36 mouse cellular contexts compared by ENCODE assay signal in genomic region chr3:55452464-55452863, GRCm38 (mm10). TPM values are rescaled to one million over a fixed set of nuclear protein-coding genes. Genes with fewer than 3 reads are reported as not detected.
DNase-seq lines count a peak whose midpoint lies in the region; ATAC-seq and TF ChIP-seq lines count a peak whose summit lies in the region.
"Had no signal": no experiment of that assay in that cellular context is flagged by ENCODE, and none has a peak within 500 bp of the region (broad histone marks: within the 10 kb centered on the region; RNA-seq: fewer than 3 reads in every experiment).

No protein-coding gene starts in this region.

- no peak for TF ChIP-seq CTCF in left cerebral cortex, adult 2 months (IDR thresholded peaks at IDR 0.05)
- TF ChIP-seq CTCF in lung, postnatal 0 days (IDR thresholded peaks at IDR 0.05): no peak
- no peak for TF ChIP-seq CTCF in hindbrain, postnatal 0 days (IDR thresholded peaks at IDR 0.05; ENCODE audit: low read depth)

- no peaks in the 10 kb centered on the region for H3K36me3 ChIP-seq in lung, postnatal 0 days (ENCODE audit: insufficient read depth, low read length)
- H3K36me3 ChIP-seq in heart, embryonic 11.5 days (ENCODE audit: control insufficient read depth, insufficient read depth, low read length): no peaks in the 10 kb centered on the region
- H3K36me3 ChIP-seq in hindbrain, postnatal 0 days (ENCODE audit: insufficient read depth, low read length): peaks cover 4% of the 10 kb centered on the region; the same call in 1 of the 2 replicates
- H3K36me3 ChIP-seq: embryonic facial prominence, embryonic 10.5 days; embryonic facial prominence, embryonic 13.5 days; forebrain, embryonic 15.5 days; G1E; heart, embryonic 13.5 days had no signal

- intact Hi-C loops in left cerebral cortex, adult 2 months (cut with DNase I): no loop called here

- TF ChIP-seq EP300 in lung, postnatal 0 days (IDR thresholded peaks at IDR 0.05): peak; percentile 75; the same call in 1 of the 2 replicates

- DNase-seq in left cerebral cortex, adult 2 months (ENCODE audit: extremely low spot score in 1 of 2, low spot score in 2 of 2): no peak
- DNase-seq in left cerebral cortex, adult 8-10 months (ENCODE audit: low spot score in 2 of 2): no peak
- DNase-seq in lung, postnatal 0 days (ENCODE audit: low spot score): peak; percentile 82
- DNase-seq in lung, postnatal 25 days (ENCODE audit: low spot score): peak; percentile 63
- DNase-seq in hindbrain, postnatal 0 days (ENCODE audit: low spot score): no peak
- DNase-seq in spleen, postnatal 14 days (ENCODE audit: low spot score in 2 of 2): no peak
- DNase-seq: adrenal gland, adult 2 months; adrenal gland, postnatal 14 days; B cell, adult 2 months; cerebellum, adult 11-12 months; cerebellum, adult 8-10 months; cerebellum, postnatal 10 days; cerebellum, postnatal 36 days; embryo, embryonic 11 days; gastrocnemius, adult 2 months; gastrocnemius, postnatal 25 days; heart, adult 18-20 months; heart, postnatal 14 days; heart, postnatal 4 days had no signal

- no peaks in the 10 kb centered on the region for H3K27me3 ChIP-seq in lung, postnatal 0 days (replicated peaks; ENCODE audit: insufficient read depth, low read length)
- H3K27me3 ChIP-seq in heart, embryonic 11.5 days (ENCODE audit: control insufficient read depth, insufficient read depth, low read length): no peaks in the 10 kb centered on the region
- H3K27me3 ChIP-seq in hindbrain, postnatal 0 days (ENCODE audit: insufficient read depth, low read length): no peaks in the 10 kb centered on the region
- H3K27me3 ChIP-seq: CH12.LX; embryonic facial prominence, embryonic 13.5 days; forebrain, embryonic 12.5 days; forebrain, embryonic 15.5 days; heart, embryonic 13.5 days; Patski had no signal

- H3K9me3 ChIP-seq in lung, postnatal 0 days (ENCODE audit: low read length): no peaks in the 10 kb centered on the region
- H3K9me3 ChIP-seq in heart, embryonic 11.5 days (replicated peaks; ENCODE audit: control insufficient read depth, low read length): no peaks in the 10 kb centered on the region
- no peaks in the 10 kb centered on the region for H3K9me3 ChIP-seq in hindbrain, postnatal 0 days (ENCODE audit: low read length)
- H3K9me3 ChIP-seq: embryonic facial prominence, embryonic 10.5 days; embryonic facial prominence, embryonic 13.5 days; forebrain, embryonic 12.5 days; forebrain, embryonic 15.5 days; heart, embryonic 13.5 days had no signal

- H3K4me1 ChIP-seq in lung, postnatal 0 days (ENCODE audit: insufficient read depth, low read depth, low read length): no peaks in the 10 kb centered on the region
- no peaks in the 10 kb centered on the region for H3K4me1 ChIP-seq in heart, embryonic 11.5 days (ENCODE audit: control insufficient read depth, insufficient read depth, low read length)
- 0 out of 2 replicates have a peak, but pooled peaks cover 5% of the 10 kb centered on the region for H3K4me1 ChIP-seq in hindbrain, postnatal 0 days (ENCODE audit: insufficient read depth, low read length)
- H3K4me1 ChIP-seq: forebrain, embryonic 12.5 days; heart, embryonic 13.5 days had no signal

- H3K4me3 ChIP-seq in left cerebral cortex, adult 2 months: no peak overlapping the region
- no peak overlapping the region for H3K4me3 ChIP-seq in lung, postnatal 0 days (ENCODE audit: low read depth, low read length)
- no peak overlapping the region for H3K4me3 ChIP-seq in heart, embryonic 11.5 days (ENCODE audit: low read depth, low read length)
- H3K4me3 ChIP-seq in hindbrain, postnatal 0 days (ENCODE audit: low read length): no peak overlapping the region
- H3K4me3 ChIP-seq: embryonic facial prominence, embryonic 10.5 days; embryonic facial prominence, embryonic 13.5 days; erythroblast, embryonic 14.5 days; forebrain, embryonic 12.5 days; forebrain, embryonic 15.5 days; gastrocnemius, adult 2 months; heart, embryonic 13.5 days had no signal

- 63% methylated on average over 2 of the region's 2 CpGs for WGBS in lung, postnatal 0 days
- 83% methylated on average over 2 of the region's 2 CpGs for WGBS in heart, embryonic 11.5 days (ENCODE audit: insufficient replicate concordance)
- WGBS in hindbrain, postnatal 0 days: 98% methylated on average over 2 of the region's 2 CpGs

- ATAC-seq in lung, postnatal 0 days: peak; percentile 96
- no peak for ATAC-seq in heart, embryonic 11.5 days (replicated peaks; ENCODE audit: insufficient number of reproducible peaks, low FRiP score, low TSS enrichment)
- no peak for ATAC-seq in hindbrain, postnatal 0 days
- ATAC-seq: forebrain, embryonic 15.5 days had no signal

- peak overlapping the region; percentile 63 for H3K27ac ChIP-seq in left cerebral cortex, adult 2 months
- H3K27ac ChIP-seq in lung, postnatal 0 days (ENCODE audit: low read length): no peak overlapping the region
- no peak overlapping the region for H3K27ac ChIP-seq in heart, embryonic 11.5 days (ENCODE audit: low read depth, low read length)
- H3K27ac ChIP-seq in hindbrain, postnatal 0 days: no peak overlapping the region
- H3K27ac ChIP-seq: embryonic facial prominence, embryonic 10.5 days; embryonic facial prominence, embryonic 13.5 days; forebrain, embryonic 12.5 days; forebrain, embryonic 15.5 days; gastrocnemius, adult 2 months; heart, embryonic 13.5 days; hindbrain, embryonic 14.5 days had no signal

- no peak overlapping the region for H3K9ac ChIP-seq in lung, postnatal 0 days (replicated peaks; ENCODE audit: low read depth)
- no peak overlapping the region for H3K9ac ChIP-seq in heart, embryonic 11.5 days (ENCODE audit: low read depth, low read length)
- no peak overlapping the region for H3K9ac ChIP-seq in hindbrain, postnatal 0 days (replicated peaks; ENCODE audit: low read length)
- H3K9ac ChIP-seq: embryonic facial prominence, embryonic 13.5 days; forebrain, embryonic 12.5 days; forebrain, embryonic 15.5 days; heart, embryonic 13.5 days; hindbrain, embryonic 14.5 days had no signal

- H3K4me2 ChIP-seq in lung, postnatal 0 days (replicated peaks; ENCODE audit: low read depth, low read length): no peak overlapping the region
- H3K4me2 ChIP-seq in heart, embryonic 11.5 days: no peak overlapping the region
- H3K4me2 ChIP-seq in hindbrain, postnatal 0 days (ENCODE audit: low read depth, low read length): no peak overlapping the region
- H3K4me2 ChIP-seq: embryonic facial prominence, embryonic 13.5 days; forebrain, embryonic 12.5 days; forebrain, embryonic 15.5 days; heart, embryonic 13.5 days; hindbrain, embryonic 14.5 days had no signal

RNA-seq across cellular contexts. Expression of gene Gm21954, which starts 19.5 kb away (rescaled TPM):
- total RNA-seq in left cerebral cortex, adult 2 months (2021): not detected
- total RNA-seq in left cerebral cortex, adult 8-10 months (2022): not detected
- polyA plus RNA-seq in lung, postnatal 0 days (2015; fragmentation: Nextera tagmentation; extraction: Ambion mirVana): not detected in 2 replicates
- polyA plus RNA-seq in heart, embryonic 11.5 days (2014; fragmentation: Nextera tagmentation; extraction: Ambion mirVana): not detected in 2 replicates
- total RNA-seq in hindbrain, postnatal 0 days (2014; rRNA removed): not detected in 2 replicates
- polyA plus RNA-seq in hindbrain, postnatal 0 days (2015; fragmentation: Nextera tagmentation; extraction: Ambion mirVana): not detected in 2 replicates
- total RNA-seq: adrenal gland, adult 2 months; adrenal gland, postnatal 14 days; adrenal gland, postnatal 4 days; CH12.LX; G1E; gastrocnemius, adult 2 months; gastrocnemius, postnatal 25 days; heart, adult 18-20 months; heart, postnatal 14 days; heart, postnatal 4 days had no signal
- polyA plus RNA-seq: adrenal gland, adult 2 months; brain, embryonic 14.5 days; cortical plate, adult 2 months; embryonic facial prominence, embryonic 10.5 days; embryonic facial prominence, embryonic 13.5 days; erythroblast, embryonic 14.5 days; forebrain, embryonic 12.5 days; forebrain, embryonic 15.5 days; G1E; gonadal fat pad, adult 2 months; heart, embryonic 13.5 days; heart, embryonic 16.5 days; hindbrain, embryonic 11.5 days; hindbrain, embryonic 14.5 days; Patski had no signal

Comparison
In these comparisons a context has a peak if more than half of its experiments do, and no peak if none do; other contexts are left out.
1. DNase-seq: peak in lung, postnatal 0 days (single experiment) and lung, postnatal 25 days (single experiment); none in left cerebral cortex, adult 2 months (0 of 2), left cerebral cortex, adult 8-10 months (0 of 2), hindbrain, postnatal 0 days (single experiment) and spleen, postnatal 14 days (0 of 2).